Mouse (Mus musculus): Measurements from ENCODE around the gene Ccdc154.
A peak's percentile ranks its signal among the peaks of the same experiment; 100 is the strongest.

Gene Ccdc154

GRCm38 (mm10) chr17:25184961-25185360, 22.7 kb downstream of the Ccdc154 start:
- DNase-seq (ENCODE audit: low spot score) = no peak

GRCm38 (mm10) chr17:25187784-25188149, 25.5 kb downstream of the Ccdc154 start:
- no peak for DNase-seq (ENCODE audit: low spot score)

- DNase-seq (ENCODE audit: low spot score) = peak; percentile 91
These were observed 26.1 kb downstream of the Ccdc154 start, which contains the start of gene Unkl for GRCm38 (mm10) chr17:25188150-25189031. Gene Unkl, plus strand, starts transcription at chr17:25188397.

GRCm38 (mm10) chr17:25189091-25189490, 26.8 kb downstream of the Ccdc154 start:
- DNase-seq (ENCODE audit: low spot score) = no peak

GRCm38 (mm10) chr17:25202401-25202800, 40.1 kb downstream of the Ccdc154 start:
- no peak for DNase-seq (ENCODE audit: low spot score)

GRCm38 (mm10) chr17:25210006-25210405, 47.7 kb downstream of the Ccdc154 start:
- DNase-seq (ENCODE audit: low spot score) = no peak

GRCm38 (mm10) chr17:25210680-25211466, 48.6 kb downstream of the Ccdc154 start:
- no peak for DNase-seq (ENCODE audit: low spot score)

GRCm38 (mm10) chr17:25211705-25212104, 49.4 kb downstream of the Ccdc154 start:
- DNase-seq (ENCODE audit: low spot score) = no peak

- DNase-seq (ENCODE audit: low spot score) = no peak
These were observed 53.2 kb downstream of the Ccdc154 start for GRCm38 (mm10) chr17:25215431-25215830.

- no peak for DNase-seq (ENCODE audit: low spot score)
These were observed 56.7 kb downstream of the Ccdc154 start for GRCm38 (mm10) chr17:25218967-25219366.

- DNase-seq (ENCODE audit: low spot score) = no peak
These were observed 57.4 kb downstream of the Ccdc154 start for GRCm38 (mm10) chr17:25219492-25220295.

- DNase-seq (ENCODE audit: low spot score) = no peak
These were observed 58.5 kb downstream of the Ccdc154 start for GRCm38 (mm10) chr17:25220746-25221145.

Data from testis, postnatal 10 days (tissue).